Mouse (Mus musculus) spleen, adult 2 months (tissue): ENCODE data around the gene Rasip1.

ENCODE experiments used
- CTCF ChIP-seq: fragments of 200-500 bp; IDR thresholded peaks from 2 replicates; pipeline ENCODE4 v1.5.1; 2011; ENCODE audit warnings: mild to moderate bottlenecking, inconsistent platforms; ENCODE audit not compliant: insufficient read depth, insufficient read length, insufficient replicate concordance; ENCODE audit errors: extremely low read depth
- POLR2A ChIP-seq: fragments of 200-500 bp; IDR thresholded peaks from 2 replicates; pipeline ENCODE4 v1.6.1; 2011; ENCODE audit warnings: low read depth, low read length, inconsistent platforms

- TF ChIP-seq CTCF (no peak), POLR2A (no peak)
These were observed 5.2 kb downstream of the Rasip1 start for GRCm38 (mm10) chr7:45632499-45632898.
